Mouse (Mus musculus): ENCODE measurements around the gene Nans. TPM values are rescaled to one million over a fixed set of nuclear protein-coding genes. Genes with fewer than 3 reads are reported as not detected.

Gene Nans
- polyA plus RNA-seq, 1 experiment from 2014 or later = 67.7 TPM

DNA sequence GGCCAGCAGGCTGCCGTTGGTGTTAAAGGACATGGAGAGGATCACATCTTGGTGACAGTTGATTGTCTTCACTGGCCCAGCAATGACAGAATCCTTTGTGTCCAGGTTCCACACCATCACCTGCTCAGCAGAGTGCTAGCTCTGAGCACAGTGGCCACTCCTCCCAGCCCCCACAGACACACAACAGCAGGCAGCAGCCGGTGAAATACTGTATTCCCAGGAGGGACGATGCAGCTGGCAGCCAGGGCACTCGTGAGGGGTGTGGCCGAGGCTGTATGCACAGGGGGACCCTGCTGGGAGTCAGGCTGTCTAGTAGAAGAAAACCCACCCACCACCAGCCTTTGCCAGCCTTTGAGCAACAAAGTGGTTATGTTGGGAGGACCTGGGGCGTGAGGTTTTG is 57.7 kb downstream of the Nans start:
- H3K27ac ChIP-seq (replicated peaks) = no peak overlapping the region
- no peaks in the 10 kb centered on the region for H3K9me3 ChIP-seq (ENCODE audit: control insufficient read depth, low read length)
- ATAC-seq (ENCODE audit: low FRiP score, low TSS enrichment) (no peak), DNase-seq (ENCODE audit: low spot score) (no peak)
- no peak overlapping the region for H3K4me2 ChIP-seq (replicated peaks; ENCODE audit: low read depth)
- 41% methylated on average over 6 of the region's 6 CpGs for WGBS
- TF ChIP-seq EP300 (optimal IDR thresholded peaks at IDR 0.05) (no peak), CTCF (IDR thresholded peaks at IDR 0.05; ENCODE audit: low read depth) (no peak)
- H3K27me3 ChIP-seq (ENCODE audit: control insufficient read depth, insufficient read depth, low read length) = no peaks in the 10 kb centered on the region
- H3K4me3 ChIP-seq (ENCODE audit: low read depth, low read length) = no peak overlapping the region
- H3K4me1 ChIP-seq (replicated peaks; ENCODE audit: control insufficient read depth, insufficient read depth) = no peaks in the 10 kb centered on the region
- H3K36me3 ChIP-seq (ENCODE audit: control insufficient read depth, insufficient read depth, low read length) = no peaks in the 10 kb centered on the region
- no peak overlapping the region for H3K9ac ChIP-seq (ENCODE audit: low read length)

DNA sequence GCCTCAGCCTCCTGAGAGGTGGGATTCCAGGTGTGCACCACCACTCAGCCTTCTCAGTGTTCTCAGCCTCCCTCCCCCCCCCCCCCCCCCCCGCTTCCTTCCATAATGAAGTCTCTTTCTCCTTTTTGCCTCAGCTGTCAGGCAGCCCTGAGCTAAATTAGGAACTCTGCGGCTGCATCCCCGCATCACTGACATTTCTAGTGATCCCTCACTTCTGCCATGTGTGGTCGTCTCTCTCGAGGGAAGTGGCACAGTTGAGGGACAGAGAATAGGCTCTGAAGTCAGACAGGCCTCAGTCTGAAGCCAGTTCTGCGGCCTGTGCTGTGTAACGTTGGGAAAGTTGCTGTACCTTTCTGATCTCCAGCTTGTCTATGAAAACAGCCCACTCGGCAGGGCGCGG is 60.9 kb downstream of the Nans start:
- Histone ChIP-seq H3K27me3 (ENCODE audit: control insufficient read depth, insufficient read depth, low read length) (no peaks in the 10 kb centered on the region), H3K4me1 (replicated peaks; ENCODE audit: control insufficient read depth, insufficient read depth) (0 out of 2 replicates have a peak, but pooled peaks cover 2% of the 10 kb centered on the region), H3K9ac (ENCODE audit: low read length) (no peak overlapping the region), H3K36me3 (ENCODE audit: control insufficient read depth, insufficient read depth, low read length) (no peaks in the 10 kb centered on the region), H3K9me3 (ENCODE audit: control insufficient read depth, low read length) (no peaks in the 10 kb centered on the region), H3K27ac (replicated peaks) (no peak overlapping the region), H3K4me3 (ENCODE audit: low read depth, low read length) (no peak overlapping the region), H3K4me2 (replicated peaks; ENCODE audit: low read depth) (no peak overlapping the region)
- 78% methylated on average over 9 of the region's 10 CpGs for WGBS
- no peak for DNase-seq (ENCODE audit: low spot score)
- TF ChIP-seq EP300 (optimal IDR thresholded peaks at IDR 0.05) (no peak), CTCF (IDR thresholded peaks at IDR 0.05; ENCODE audit: low read depth) (no peak)
- no peak for ATAC-seq (ENCODE audit: low FRiP score, low TSS enrichment)

DNA sequence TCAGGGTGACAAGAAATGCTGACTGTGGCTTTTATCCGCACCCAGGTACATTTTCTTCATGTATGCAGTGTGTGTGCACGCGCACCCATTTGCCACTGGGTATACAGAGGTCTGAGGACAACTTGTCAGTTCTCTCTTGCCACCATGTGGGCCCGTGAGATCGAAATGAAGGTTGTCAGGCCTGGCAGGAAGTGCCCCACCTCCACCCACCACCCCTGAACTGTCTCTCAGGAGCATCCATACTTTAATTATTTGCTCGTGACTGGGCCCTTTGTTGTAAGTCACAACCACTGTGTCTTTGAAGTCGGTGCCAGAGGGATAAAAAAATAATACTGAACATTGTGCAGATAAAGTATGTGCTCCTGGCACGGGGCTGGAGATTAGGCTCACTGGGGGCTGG is 61.4 kb downstream of the Nans start:
- H3K36me3 ChIP-seq (ENCODE audit: control insufficient read depth, insufficient read depth, low read length) = no peaks in the 10 kb centered on the region
- H3K4me2 ChIP-seq (replicated peaks; ENCODE audit: low read depth) = no peak overlapping the region
- no peaks in the 10 kb centered on the region for H3K27me3 ChIP-seq (ENCODE audit: control insufficient read depth, insufficient read depth, low read length)
- 0 out of 2 replicates have a peak, but pooled peaks cover 2% of the 10 kb centered on the region for H3K4me1 ChIP-seq (replicated peaks; ENCODE audit: control insufficient read depth, insufficient read depth)
- no peak for DNase-seq (ENCODE audit: low spot score)
- H3K27ac ChIP-seq (replicated peaks) = no peak overlapping the region
- H3K4me3 ChIP-seq (ENCODE audit: low read depth, low read length) = no peak overlapping the region
- H3K9ac ChIP-seq (ENCODE audit: low read length) = no peak overlapping the region
- no peak for TF ChIP-seq CTCF (IDR thresholded peaks at IDR 0.05; ENCODE audit: low read depth)
- TF ChIP-seq EP300 (optimal IDR thresholded peaks at IDR 0.05) = no peak
- ATAC-seq (ENCODE audit: low FRiP score, low TSS enrichment) = no peak
- H3K9me3 ChIP-seq (ENCODE audit: control insufficient read depth, low read length) = no peaks in the 10 kb centered on the region
- 61% methylated on average over 8 of the region's 8 CpGs for WGBS

Other genes with a start within 250 kb of the Nans start
- 0.78 and 0.93 TPM in 2 replicates for gene Foxe1, start 145.6 kb upstream of the Nans start, polyA plus RNA-seq (2015; fragmentation: Nextera tagmentation; extraction: Ambion mirVana)
- gene Trmo, start 99.8 kb upstream of the Nans start, polyA plus RNA-seq (2015; fragmentation: Nextera tagmentation; extraction: Ambion mirVana) = 6.5 and 7.5 TPM in 2 replicates
- gene Hemgn, start 75.7 kb upstream of the Nans start, polyA plus RNA-seq (2015; fragmentation: Nextera tagmentation; extraction: Ambion mirVana) = 0.78 and 1.2 TPM in 2 replicates
- gene Anp32b, start 38.3 kb upstream of the Nans start, polyA plus RNA-seq (2015; fragmentation: Nextera tagmentation; extraction: Ambion mirVana) = 88.7 and 97.1 TPM in 2 replicates
- 4.0 and 4.5 TPM in 2 replicates for gene Trim14, start 46.9 kb downstream of the Nans start, polyA plus RNA-seq (2015; fragmentation: Nextera tagmentation; extraction: Ambion mirVana)
- gene Coro2a, start 113.0 kb downstream of the Nans start, polyA plus RNA-seq (2015; fragmentation: Nextera tagmentation; extraction: Ambion mirVana) = 16.7 and 17.2 TPM in 2 replicates
- gene Tbc1d2, start 161.0 kb downstream of the Nans start, polyA plus RNA-seq (2015; fragmentation: Nextera tagmentation; extraction: Ambion mirVana) = 2.7 and 3.4 TPM in 2 replicates